Mouse (Mus musculus) retina, embryonic 14.5 days (tissue): ENCODE data around the gene Coro1b.
A peak's percentile ranks its signal among the peaks of the same experiment; 100 is the strongest.
"Not testable (repeated sequence)": the region's sequence is repeated elsewhere in the genome, so short reads cannot be mapped to it uniquely, and the experiment has no call there.

Experiments used
- DNase-seq: peaks from one replicate; pipeline ENCODE4 v3.0.0-alpha.2; 2015; ENCODE audit warnings: low spot score

Coro1b gene

GRCm38 (mm10) chr19:4120496-4120895, 27.9 kb upstream of the Coro1b start:
- DNase-seq, result no peak

- peak; percentile 99 for DNase-seq
Measured at GRCm38 (mm10) chr19:4121097-4121805, 27.2 kb upstream of the Coro1b start.

GRCm38 (mm10) chr19:4121896-4122295, 26.5 kb upstream of the Coro1b start:
- not testable (repeated sequence) for DNase-seq

DNA sequence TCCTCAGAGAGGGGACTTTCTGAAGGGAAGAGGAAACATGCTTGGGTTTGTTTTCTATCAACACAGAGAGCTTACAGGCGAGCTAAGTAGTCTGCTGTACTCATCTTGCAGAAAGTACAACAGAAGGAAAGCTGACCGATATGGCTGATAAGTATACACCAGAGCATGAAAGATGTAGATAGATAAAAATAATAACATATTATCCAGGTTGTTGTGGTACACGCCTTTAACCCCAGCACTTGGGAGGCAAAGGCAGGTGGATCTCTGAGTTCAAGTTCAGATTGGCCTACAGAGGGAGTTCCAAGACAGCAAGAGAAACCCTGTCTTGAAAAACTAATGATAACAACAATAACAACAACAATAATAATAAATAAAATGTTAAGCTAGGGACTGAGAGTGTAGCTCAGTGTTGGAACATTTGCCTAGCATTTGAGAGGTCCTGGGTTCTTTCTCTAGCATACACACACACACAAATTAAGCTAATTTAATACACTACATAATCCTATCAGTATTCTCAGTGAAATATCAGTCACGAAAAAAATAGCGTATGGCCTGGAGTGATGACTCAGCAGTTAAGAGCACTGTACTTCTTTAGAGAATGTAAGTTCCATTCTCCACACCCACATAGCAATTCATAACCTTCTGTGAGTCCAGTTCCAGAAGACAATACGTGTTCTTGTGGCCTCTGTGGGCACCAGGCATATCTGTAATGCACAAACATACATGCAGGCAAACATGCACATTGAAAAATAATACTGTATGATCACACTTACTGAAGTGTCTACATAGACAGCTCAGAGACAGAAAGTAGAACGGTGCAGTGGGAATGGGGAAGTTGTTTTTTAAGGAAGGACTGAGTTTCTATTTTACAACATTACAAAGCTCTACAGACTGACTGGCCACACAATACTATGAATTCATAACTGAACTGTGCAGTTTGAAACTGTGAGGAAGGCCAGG, 25.7 kb upstream of the Coro1b start:
- DNase-seq, result no peak

DNA sequence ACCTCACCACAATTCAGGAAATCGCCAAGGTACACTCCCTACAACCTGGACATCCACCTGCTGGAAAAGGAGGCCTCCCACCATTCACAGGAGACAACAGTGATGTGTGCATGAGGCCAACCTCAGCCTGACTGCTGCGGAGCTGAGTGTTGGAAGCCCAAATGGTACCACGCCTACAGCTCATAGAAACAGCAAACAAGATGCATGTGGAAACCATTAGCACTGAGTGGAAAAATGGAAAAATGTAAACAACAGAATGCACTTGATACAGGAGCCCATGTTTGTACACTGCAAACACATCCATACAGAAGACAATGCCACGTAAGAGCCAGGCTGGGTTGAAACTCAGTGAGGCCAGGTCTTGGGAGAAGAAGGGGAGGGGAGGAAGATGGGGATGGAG, 24.0 kb upstream of the Coro1b start:
- DNase-seq, result no peak

- DNase-seq, result not testable (repeated sequence)
Measured at GRCm38 (mm10) chr19:4125268-4125667, 23.2 kb upstream of the Coro1b start.

- peak; percentile 98 for DNase-seq
Measured at GRCm38 (mm10) chr19:4125741-4126696, 22.4 kb upstream of the Coro1b start, which contains the start of gene Aip. Gene Aip, minus strand, starts transcription at chr19:4125858.

GRCm38 (mm10) chr19:4126759-4127495, 21.5 kb upstream of the Coro1b start:
- DNase-seq, result no peak

DNA sequence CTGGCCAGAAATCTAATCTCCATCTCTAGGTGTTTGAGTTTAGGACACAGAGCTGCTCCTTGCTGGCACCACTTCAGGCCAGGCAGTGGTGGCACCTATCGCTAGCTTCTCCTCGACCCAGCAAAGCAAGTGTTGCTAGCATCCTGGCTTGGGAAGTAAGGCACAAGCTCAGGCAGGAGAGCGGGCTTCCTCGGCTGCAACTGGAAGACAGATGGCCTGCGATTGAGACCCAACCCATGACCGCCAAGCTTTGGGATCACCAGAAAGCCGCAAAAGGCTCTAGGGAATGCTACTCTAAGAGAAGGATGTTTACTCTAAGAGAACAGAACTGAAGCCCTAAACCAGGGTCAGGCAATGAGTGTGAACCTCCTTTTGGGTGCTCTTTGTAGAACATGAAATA, 19.0 kb upstream of the Coro1b start:
- no peak for DNase-seq

DNA sequence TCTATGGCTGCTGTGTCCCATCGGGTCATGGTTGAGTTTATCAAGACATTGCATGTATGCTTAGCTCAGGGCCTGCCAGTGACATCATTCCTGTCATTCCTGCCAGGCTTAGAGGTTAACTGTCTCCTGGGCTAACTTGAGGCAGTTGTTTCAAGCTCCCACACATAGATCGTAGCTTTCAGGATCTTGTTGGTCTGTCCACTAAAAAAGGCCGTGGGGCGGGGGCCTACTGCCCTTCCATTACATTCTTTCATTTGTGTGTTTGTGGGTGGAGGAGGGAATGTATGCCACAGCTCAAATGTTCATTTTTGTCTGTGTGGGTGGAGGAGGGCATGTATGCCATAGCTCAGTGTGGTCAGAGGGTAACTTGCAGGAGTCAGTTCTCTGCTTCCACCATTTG, 18.3 kb upstream of the Coro1b start:
- no peak for DNase-seq

DNA sequence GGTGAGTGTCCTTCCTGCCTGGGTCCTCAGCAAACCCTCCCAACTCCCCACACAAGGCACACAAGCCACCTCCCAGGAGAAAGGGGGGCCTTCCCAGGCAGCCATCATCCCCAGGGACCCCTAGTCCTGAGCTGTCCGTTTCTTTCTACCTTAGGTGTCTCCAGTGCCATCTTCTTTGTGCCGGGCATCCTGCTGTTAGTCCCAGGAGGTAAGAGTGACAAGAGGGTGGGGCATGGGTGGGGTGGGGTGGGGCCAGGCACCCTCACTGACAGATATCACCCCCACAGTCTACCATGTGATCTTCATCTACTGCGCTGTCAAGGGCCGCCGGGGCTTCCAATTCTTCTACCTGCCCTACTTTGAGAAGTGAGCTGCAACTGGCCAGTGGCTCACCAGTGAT, 17.3 kb upstream of the Coro1b start:
- DNase-seq, result no peak

DNA sequence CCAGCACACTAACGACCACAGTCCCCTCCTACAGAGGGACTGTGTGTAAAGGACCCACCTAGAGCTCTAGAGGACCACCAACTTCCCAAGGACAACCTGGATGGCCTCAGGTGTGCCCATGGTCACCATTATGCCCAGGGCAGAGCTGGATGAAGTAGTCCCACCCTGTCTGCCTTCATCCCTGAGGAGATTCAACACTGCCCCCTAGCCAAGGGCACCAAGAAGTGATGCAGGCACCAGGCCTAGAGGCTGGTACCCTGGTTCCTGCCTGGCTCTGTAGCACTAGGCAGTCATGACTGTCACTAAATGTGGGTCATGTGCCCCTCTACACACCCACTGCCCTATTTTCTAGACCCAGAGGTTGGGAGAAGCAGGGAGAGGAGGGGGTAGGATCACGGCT, 16.7 kb upstream of the Coro1b start:
- no peak for DNase-seq

GRCm38 (mm10) chr19:4134354-4134753, 14.1 kb upstream of the Coro1b start:
- no peak for DNase-seq

- not testable (repeated sequence) for DNase-seq
Measured at GRCm38 (mm10) chr19:4135229-4135962, 13.0 kb upstream of the Coro1b start.

DNA sequence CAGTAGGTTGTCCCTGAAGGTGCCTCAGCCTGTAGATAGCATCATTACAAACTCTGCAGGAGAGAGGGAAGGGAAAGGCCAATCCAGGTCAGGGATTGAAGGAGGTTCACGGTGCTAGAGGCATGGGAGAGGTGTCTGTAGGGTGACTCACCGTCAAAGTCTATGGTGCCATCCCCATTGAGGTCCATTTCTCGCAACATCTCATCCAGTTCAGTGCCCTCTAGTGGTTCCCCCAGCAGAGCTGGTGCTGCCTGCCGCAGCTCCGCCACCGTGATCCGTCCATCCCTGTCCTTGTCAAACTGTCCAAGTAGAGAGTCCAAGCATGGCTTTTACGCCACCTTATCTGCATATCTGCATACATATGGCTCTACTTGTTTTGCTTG, 12.5 kb upstream of the Coro1b start:
- DNase-seq, result not testable (repeated sequence)

DNA sequence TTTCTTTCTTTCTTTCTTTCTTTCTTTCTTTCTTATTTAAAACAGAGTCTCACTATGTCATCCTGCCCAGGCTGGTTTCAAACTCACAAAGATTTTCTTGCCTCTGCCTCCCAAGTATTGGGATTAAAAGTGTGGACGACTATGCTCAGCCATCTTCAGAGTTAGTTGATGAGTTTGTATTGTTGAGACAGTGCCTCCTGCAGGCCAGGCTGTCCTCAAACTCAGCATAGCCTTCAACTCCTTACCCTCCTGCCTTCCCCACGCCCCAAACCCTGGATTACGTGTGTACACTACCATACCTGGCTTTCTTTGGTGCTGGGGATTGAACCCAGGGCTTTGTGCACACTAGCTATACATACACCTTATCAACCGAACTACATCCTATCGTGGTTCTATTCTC, 12.0 kb upstream of the Coro1b start:
- no peak for DNase-seq

DNA sequence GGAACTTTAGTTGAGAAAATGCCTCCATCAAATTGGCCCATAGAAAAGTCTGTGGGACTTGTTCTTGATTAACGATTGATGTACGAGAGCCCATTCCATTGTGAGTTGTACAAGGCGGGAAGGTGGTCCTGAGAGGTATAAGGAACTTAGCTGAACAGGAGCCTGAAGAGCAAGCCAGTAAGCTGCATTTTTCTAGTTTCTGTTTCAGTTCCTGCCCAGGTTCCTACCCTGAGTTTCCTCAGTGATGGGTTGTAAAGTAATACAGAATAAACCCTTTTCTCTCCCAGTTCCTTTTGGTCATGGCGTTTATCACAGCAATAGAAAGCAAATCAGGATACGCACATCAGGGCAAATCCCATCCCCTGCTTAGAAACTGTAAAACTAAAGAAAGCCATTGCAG, 10.5 kb upstream of the Coro1b start:
- no peak for DNase-seq

GRCm38 (mm10) chr19:4139446-4139845, 9.0 kb upstream of the Coro1b start, which contains the start of gene Gpr152:
Gene Gpr152, plus strand, starts transcription at chr19:4139787.
- DNase-seq, result no peak

- DNase-seq, result no peak
Measured at GRCm38 (mm10) chr19:4140147-4140546, 8.3 kb upstream of the Coro1b start.

GRCm38 (mm10) chr19:4142416-4143173, 5.8 kb upstream of the Coro1b start:
- no peak for DNase-seq
